Mouse (Mus musculus): ENCODE measurements around the gene Dlg2.

- TF ChIP-seq CTCF (IDR thresholded peaks at IDR 0.05; ENCODE audit: borderline replicate concordance, control insufficient read depth, extremely low read depth, insufficient read depth, low read length, poor library complexity) (no peak), POLR2A (IDR thresholded peaks at IDR 0.05; ENCODE audit: control insufficient read depth, extremely low read depth, insufficient read depth, low read length, poor library complexity) (no peak)
Observed at GRCm38 (mm10) chr7:91567423-91567822, 1091.0 kb downstream of the Dlg2 start.
